Mouse (Mus musculus) thymus, postnatal 4 days (tissue): Measurements from ENCODE around the gene Trappc3l.

Source experiments
- DNase-seq: peaks from one replicate; pipeline ENCODE4 v3.0.0; 2021

Trappc3l gene

DNA sequence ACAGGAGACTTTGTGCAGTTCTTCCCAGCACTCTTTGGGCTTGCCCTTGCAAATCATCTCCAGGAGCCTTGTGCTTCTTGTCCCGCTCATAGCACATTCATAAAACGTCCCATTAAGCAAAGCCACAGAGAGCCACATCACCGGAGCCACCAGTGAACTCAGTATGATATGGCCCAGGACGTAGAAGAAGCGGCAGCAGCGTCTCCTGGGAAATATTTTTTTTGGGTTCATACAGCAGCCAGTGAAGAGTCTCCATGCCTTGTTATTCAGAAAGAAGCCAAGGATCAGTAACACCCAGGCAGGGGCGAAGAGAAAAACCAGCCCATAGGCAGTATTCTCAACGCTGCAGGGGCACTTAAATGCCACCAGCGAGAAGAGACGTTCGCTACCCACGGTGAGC is 58.6 kb downstream of the Trappc3l start:
- no peak for DNase-seq

DNA sequence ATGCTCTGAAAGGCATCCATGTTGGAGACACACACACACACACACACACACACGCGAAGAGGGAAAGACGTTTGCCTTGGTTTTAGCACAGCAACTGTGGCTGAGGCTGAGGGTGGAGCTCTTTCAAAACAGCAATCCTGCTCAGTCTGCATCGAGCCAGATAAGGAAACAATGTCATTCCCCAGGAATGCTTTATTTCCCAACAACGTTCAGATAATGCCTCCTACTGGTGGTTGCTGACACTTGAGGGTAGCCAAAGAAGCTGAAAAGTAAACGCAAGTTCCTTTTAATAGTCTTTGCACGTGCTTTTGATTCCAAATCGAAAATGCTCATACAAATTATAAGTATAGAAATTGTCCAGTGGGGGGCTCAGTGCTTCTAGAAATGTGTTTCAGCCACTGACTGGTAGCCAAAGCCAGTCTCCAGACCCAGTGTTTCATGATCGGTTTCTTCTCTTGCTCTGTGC is 59.1 kb downstream of the Trappc3l start, which contains the start of gene Calhm5:
Calhm5 (minus strand) TSS at position 102 of the 466 bp plus-strand sequence.
- peak; percentile 10 for DNase-seq

DNA sequence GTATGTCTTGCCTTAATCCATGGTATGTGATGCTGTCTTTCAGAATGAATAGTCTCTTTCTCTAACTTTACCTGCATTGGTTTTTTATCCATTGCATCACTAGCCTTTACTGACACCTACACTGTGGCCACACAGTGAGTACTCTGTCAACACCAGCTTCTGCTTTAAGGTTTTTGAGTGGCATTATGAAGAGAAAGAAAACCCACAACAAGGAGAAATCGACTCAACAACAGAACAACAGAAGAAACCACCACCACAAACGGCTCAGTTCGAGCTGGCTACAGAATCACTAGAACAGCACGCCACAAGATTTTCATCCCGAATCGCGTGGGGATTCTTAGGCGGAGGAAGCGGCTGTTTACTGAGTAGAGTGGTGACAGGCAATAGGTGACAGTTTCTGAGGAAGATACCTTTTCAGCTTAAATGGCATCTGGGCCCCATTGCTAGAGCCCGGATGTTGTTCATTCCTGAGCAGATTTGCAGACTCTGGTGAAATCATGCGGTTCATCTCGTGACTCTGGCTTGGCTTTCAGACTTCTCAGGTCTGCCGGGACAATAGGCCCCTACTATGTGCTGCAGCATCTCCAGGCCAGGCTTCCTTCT is 73.6 kb downstream of the Trappc3l start:
- peak; percentile 44 for DNase-seq

DNA sequence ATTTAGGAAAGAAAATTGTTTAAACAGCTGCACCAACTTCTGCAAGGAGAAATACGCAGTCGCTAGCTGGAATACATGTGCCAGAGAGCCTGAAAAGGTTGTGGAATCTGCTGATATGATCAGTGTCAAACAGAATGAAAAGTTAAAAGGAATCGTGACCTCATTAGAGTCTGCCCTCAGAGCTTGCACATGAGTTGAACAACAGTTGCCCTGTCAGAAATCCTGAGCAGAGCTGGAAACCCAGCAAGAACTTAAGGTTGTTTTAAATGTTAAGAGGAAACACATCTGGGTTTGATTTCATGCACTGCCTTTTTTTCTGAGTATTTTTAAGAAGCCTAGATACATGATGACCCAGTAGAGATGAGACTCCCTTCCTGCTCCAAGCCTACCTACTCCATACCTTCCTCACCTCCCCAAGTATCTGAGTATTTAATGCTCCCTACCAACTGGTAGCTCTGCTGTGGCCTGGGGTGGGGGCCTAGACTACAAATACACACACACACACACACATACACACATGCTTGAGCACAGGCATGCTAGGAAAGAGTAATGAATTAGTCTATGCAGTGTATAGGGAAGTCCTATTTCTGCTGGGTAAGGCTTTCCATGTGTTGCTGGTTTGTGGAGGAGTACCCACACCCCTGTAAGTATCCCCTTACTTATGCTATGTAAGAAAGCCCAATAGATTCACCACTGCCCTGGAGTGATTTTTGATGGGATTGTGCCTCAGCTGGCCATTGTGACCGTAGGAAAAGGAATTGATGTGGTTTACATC is 74.8 kb downstream of the Trappc3l start:
- DNase-seq, result no peak

DNA sequence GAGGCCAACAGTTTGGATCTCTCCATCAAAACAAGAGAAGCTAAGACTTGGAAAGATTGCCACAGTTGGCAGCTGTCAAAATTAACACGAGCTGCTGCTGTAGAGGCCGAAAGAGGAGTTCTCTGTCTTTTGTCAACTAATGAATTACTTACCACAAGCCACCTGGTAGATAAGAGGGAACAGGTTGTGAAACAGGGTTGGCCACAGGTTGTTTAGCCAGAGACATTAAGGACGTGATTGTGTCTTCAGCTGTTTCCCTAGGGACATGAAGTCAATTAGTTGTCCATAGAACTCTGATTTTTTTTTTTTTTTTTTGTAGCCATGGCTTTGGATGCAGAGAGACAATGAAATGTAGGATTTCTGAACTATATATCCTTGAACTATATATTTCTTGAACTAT is 79.7 kb downstream of the Trappc3l start:
- no peak for DNase-seq

DNA sequence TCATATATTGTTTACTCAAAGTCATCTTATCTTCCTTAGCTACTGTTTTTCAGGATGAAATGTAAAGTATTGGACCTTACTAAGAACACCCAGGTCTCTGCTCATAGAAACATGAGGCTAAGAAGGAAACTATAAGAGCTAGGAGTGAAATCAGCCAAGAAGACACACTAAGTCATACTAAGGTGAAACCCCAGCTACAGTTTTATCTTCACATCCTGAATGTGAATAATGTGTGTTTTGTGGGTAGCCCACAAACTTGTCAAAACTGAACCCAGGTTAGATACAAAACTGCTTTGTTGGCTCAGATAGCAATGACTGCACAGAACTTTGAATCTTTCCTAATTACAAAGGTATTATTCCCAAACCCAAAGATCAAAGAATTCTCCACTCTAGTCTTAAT is 80.4 kb downstream of the Trappc3l start:
- no peak for DNase-seq

DNA sequence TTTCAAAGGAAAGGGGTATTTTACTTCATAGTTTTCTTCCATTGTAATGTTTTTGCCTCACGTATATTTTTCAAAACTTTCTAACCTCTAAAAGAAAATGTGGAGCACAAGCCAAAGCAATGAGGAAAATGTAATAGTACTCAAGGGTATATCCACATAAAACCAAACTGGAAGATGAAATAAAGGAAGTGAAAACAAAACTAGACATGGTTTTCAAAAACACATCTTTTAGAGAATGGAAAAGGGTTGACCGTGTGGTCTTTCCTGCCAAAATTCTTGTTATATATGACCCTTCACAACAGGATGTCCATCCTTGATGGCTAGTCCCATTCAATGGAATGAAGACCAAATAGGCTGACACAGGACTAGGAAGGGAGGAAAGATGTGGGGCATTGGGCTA is 81.0 kb downstream of the Trappc3l start:
- DNase-seq, result no peak

DNA sequence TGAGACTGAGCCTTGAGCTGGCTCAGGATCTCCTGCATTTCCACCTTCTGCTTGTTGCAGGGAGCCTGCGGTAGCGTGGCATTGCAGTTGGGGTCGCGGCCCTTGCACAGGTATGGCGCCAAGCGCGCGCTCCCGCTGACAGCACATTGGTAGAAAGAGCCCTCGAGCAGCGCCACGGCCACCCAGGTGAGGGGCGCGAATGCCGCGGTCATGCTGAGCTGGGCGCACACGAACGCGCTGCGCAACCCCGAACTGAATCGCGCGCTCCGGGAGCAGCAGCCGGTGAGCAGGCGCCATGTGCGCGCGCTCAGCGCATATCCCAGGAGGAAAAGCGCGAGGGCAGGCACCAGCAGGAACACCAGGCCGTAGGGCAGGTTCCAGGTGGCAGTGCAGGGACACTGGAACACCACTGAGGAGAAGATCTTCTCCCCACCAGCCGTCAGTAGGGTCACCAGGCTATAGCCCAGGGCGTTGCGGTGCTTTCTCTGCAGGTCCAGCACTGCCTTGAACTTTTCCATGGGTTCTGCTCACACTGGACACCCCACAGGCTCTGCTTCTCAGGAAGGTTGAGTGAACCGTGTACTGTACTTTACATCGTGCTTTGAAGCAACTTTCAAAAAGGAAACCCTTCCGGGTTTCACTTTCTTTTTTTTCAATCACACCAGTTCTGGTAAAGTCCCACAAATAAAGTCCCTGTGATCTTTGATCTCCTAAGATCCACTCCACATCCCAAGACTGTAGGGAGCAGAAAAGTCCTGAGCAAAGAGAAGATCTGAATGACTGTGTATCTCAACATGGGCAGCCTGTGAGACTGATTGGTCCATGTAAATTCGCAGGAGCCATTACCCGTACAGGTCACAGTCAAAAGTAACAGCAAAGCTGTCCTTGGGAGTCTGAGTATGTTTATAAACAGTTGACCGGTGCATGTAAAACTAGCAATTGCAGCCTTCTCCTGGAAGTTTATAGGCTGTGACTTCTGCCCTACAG is 90.3 kb downstream of the Trappc3l start, which contains the start of gene Calhm6:
Calhm6 (minus strand) TSS at position 593 of the 987 bp plus-strand sequence.
- DNase-seq, result peak; percentile 75

DNA sequence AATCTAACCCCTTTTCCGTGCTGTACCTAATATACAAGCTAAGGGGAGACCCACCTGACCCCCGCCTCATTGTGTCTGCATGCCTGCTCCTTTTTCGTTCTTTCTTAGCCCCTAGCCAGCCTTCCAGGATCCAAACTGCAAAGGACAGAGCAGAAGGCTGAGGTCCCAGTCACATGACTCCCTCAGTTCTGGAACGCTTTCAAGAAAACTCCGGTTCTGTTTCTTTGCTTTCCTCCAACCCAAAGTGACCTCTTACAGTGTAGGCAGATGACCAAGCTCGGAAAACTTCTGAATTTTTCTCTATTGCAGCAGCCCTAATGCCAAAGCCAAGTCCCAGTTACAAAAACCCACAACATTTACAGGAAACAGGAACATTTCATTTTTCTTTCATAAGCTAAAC is 91.0 kb downstream of the Trappc3l start:
- DNase-seq, result no peak

DNA sequence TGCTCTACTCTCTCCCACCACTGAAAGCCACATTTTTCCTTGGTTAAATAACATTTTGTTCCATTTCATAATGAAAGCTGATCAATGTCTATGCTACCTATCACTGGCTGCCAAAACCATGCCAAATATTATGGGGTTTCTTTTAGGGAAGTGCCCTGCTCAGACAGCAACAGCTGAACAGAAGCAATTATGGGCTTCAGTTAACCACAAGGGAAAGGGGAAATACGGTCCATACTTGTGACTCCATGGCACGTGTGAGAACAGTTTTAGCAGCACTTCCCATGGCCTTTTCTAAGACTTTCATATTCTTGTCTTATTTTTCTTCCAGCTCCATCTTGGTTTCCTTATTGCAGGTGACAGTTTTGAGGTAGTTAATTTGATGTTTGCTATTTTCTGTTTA is 94.0 kb downstream of the Trappc3l start:
- DNase-seq, result no peak

DNA sequence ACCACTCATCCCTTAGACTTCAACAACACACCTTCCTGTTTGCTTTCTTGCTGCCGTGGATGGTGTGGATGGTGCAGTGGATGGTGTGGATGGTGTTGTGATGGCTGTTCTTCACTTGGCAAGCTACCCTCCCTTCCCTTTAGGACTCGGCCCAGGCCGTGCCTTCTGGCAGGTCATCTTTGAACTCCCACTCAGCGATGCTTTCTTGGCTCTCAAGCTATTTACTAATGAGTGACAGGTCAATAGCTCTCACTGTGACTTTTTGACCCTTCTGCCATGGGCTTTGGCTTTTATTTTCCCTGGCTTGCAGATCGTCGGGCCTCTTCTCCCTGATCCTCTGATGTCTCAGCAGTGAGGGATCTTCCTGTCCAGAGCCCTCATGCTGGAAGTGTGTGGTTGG is 99.0 kb downstream of the Trappc3l start:
- no peak for DNase-seq

DNA sequence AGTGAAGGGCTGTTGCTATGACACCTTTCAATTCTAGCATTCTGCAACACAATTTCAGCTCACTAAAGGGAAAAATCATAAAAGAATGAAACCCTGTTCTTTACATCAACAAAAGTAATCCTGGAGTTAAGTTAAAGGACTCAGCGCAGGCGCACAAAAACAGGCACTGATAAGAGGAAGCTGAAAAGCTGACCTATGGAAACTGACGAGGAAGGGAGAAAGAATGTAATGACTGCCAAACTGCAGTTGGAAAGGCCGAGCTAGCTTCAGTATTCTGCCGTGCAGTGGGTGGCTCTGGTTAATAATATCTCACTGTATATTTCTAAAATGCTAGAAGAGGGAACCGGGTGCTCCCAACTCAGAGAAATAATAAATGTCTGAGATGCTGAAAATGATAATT is 100.6 kb downstream of the Trappc3l start:
- DNase-seq, result no peak

DNA sequence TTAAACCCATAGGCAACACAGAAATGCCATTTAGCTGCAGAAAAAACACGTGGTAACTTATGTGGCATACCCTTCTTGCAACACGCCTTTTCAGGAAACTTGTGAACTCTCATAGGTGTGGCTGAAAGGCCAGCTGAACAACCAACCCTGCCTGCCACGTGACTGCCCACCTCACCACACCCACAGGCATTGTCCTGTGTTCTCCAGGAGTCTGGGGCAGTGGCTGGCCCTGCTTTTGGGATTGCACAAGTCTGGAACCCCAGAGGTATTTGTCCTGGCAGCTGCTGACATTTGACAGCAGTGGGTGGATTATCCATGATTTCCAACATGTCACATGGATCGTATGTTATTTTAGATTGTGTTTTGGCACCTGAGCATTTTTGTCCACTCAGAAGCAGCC is 102.4 kb downstream of the Trappc3l start:
- DNase-seq, result no peak

DNA sequence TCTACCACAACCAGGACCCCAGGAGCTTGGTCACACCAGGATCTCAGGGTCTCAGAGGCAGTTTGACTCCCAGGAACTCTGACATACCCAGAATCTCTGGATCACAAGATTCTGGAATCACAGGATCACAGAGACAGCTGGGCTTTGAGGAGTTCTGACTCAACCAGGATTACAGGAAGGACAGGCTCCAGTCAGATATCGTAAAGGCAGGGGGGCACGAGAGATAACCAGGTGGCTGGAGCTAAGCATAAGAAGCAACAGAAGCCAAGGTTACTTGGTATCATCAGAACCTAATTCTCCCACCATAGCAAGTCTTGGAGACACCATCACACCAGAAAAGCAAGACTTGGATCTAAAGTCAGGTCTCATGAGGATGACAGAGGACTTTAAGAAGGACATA is 104.3 kb downstream of the Trappc3l start:
- DNase-seq, result no peak

DNA sequence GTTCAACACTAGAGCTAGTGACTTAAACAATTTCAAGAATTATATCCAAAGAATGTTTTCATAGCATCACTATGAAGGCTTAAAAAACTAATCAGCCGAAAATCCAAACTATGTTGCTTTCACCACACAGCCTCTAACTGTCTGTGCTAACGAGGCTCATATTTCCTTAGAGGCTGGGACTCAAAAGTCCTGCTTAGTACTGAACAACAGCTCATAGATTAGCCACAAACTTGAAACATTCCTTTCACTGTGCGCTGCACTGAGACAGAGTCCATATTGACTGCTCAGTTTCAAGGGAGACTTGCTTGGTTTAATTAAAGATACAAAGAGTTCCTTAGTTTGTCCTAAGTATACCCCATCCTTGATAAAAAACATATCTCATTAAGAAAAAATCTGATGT is 112.4 kb downstream of the Trappc3l start:
- DNase-seq, result no peak

DNA sequence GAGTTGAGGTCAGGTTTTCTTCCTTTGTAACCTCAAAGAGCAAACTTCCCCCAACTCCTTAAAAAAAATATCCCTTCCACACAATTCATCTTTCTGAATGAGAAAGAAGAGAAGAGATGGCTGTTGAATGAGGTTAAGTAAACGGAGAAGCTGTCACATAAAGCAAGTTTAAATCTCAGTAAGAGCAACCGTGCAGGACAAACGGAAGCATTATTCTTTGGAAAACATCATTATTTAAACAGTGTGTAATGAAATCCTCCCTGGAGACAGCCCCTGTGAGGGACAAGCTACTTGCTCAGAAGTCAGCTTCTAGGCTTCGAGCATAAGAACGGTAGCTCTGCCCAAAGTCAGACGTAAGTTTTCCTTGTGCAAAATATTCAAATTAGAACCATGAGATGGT is 113.1 kb downstream of the Trappc3l start:
- DNase-seq, result no peak

DNA sequence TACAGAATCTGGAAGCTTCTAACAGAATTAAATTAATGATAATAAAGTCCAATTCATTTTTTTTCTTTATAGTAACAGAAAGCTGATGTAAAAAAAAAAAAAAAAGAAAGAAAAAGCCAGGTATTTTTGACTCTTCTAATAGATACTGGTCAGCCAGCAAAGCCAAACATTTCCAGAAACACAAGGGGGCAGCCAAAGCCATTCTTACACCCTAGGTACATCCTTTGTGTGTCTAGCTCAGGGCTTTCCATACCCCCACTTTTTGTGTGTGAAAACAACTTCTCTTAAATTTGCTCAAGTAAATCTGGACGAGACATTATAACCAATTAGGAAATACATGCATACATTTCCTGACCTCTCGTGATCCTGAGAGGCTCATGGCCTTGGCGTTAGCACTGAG is 114.4 kb downstream of the Trappc3l start:
- peak; percentile 25 for DNase-seq

DNA sequence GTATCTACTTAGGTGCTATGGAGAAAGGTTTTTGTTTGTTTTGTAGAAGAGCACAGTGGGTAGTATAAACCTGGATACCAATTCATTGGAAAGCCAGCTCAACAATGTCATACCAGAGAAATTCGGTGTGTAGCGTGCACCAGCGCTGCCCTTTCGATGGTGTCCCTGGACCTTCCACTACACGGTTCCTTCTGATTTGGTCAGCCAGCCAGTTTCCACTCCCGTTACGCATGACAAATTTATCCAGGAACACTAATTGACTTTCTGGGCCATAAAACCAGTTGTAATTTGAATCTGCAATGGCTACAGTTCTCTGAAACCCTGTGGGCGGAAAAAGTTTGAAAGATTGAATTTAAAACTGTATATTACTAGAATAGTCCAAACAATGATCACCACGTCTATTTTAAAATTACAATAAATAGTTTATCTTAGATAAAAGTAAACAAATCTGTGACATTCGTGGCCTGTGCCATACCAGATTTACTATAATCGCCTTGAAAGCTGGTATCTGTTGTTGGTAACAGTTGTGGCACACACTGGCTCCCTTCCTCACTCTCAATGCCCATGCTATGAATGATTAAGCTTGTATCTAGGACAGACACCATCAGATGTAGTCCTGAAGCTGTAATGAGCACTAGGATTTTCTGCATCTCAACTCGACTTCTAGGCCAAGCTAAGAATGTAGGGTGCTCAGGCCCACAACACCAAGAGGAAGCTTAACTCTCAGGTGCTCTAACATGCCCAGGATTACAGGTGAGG is 118.6 kb downstream of the Trappc3l start:
- no peak for DNase-seq
